In the genomic region with DNA sequence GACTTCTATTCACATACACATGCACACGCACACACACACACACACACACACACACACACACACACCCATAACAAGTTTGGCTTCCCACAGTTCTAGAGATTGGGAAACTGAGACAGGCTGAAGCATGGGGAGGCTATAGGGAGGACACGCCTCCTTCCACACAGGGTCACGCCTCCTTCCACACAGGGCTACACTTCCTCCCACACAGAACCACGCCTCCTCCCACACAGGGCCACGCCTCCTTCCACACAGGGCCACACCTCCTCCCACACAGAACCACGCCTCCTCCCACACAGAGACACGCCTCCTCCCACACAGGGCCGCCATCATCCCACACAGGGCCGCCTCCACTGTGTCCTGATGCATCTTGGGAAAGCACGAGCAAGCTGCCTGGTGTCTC, we compare ENCODE assay signal across 10 mouse cellular contexts.
DNase-seq lines count a peak whose midpoint lies in the region; ATAC-seq and TF ChIP-seq lines count a peak whose summit lies in the region.
"Had no signal": no experiment of that assay in that cellular context is flagged by ENCODE, and none has a peak within 500 bp of the region (broad histone marks: within the 10 kb centered on the region; RNA-seq: fewer than 3 reads in every experiment).

No protein-coding gene starts in this region.

- 0 out of 2 replicates have a peak, but pooled peaks have one; percentile 41 for ATAC-seq in kidney, embryonic 14.5 days (ENCODE audit: low FRiP score, low TSS enrichment)
- ATAC-seq in neural tube, embryonic 12.5 days (ENCODE audit: low FRiP score, low read depth), result 0 out of 2 replicates have a peak, but pooled peaks have one; percentile 5
- 0 out of 2 replicates have a peak, but pooled peaks have one; percentile 41 for ATAC-seq in hindbrain, postnatal 0 days

- H3K4me1 ChIP-seq in kidney, embryonic 14.5 days (ENCODE audit: control insufficient read depth, insufficient read depth, low read length), result 0 out of 2 replicates have a peak, but pooled peaks cover 3% of the 10 kb centered on the region
- H3K4me1 ChIP-seq in neural tube, embryonic 12.5 days, result peaks cover 9% of the 10 kb centered on the region; the same call in 1 of the 2 replicates
- H3K4me1 ChIP-seq in hindbrain, postnatal 0 days (ENCODE audit: insufficient read depth, low read length), result peaks cover 5% of the 10 kb centered on the region; the same call in 1 of the 2 replicates

- DNase-seq in kidney, adult 9 months, result no peak
- no peak for DNase-seq in neural tube, embryonic 10.5 days (ENCODE audit: extremely low spot score, low spot score)
- DNase-seq in hindbrain, postnatal 0 days (ENCODE audit: low spot score), result no peak
- DNase-seq in left cerebral cortex, adult 11 months (ENCODE audit: low spot score), result no peak
- DNase-seq in urinary bladder, postnatal 4 days (ENCODE audit: low spot score in 2 of 2), result no peak
- DNase-seq: gastrocnemius, postnatal 36 days; right cerebral cortex, adult 18-20 months had no signal

- no peak overlapping the region for H3K4me2 ChIP-seq in kidney, embryonic 14.5 days (replicated peaks; ENCODE audit: low read depth, low read length)
- H3K4me2 ChIP-seq in neural tube, embryonic 12.5 days (replicated peaks), result no peak overlapping the region
- H3K4me2 ChIP-seq in hindbrain, postnatal 0 days (ENCODE audit: low read depth, low read length), result no peak overlapping the region
- H3K4me2 ChIP-seq: hindbrain, embryonic 15.5 days had no signal

- H3K4me3 ChIP-seq in kidney, embryonic 14.5 days (ENCODE audit: low read length), result no peak overlapping the region
- H3K4me3 ChIP-seq in neural tube, embryonic 12.5 days, result no peak overlapping the region
- H3K4me3 ChIP-seq in hindbrain, postnatal 0 days (ENCODE audit: low read length), result no peak overlapping the region
- H3K4me3 ChIP-seq: hindbrain, embryonic 15.5 days had no signal

- no peaks in the 10 kb centered on the region for H3K9me3 ChIP-seq in kidney, embryonic 14.5 days (ENCODE audit: control insufficient read depth, low read length)
- no peaks in the 10 kb centered on the region for H3K9me3 ChIP-seq in neural tube, embryonic 12.5 days
- no peaks in the 10 kb centered on the region for H3K9me3 ChIP-seq in hindbrain, postnatal 0 days (ENCODE audit: low read length)
- H3K9me3 ChIP-seq: hindbrain, embryonic 15.5 days had no signal

- H3K36me3 ChIP-seq in kidney, embryonic 14.5 days (ENCODE audit: control insufficient read depth, insufficient read depth, low read length), result no peaks in the 10 kb centered on the region
- no peaks in the 10 kb centered on the region for H3K36me3 ChIP-seq in neural tube, embryonic 12.5 days
- H3K36me3 ChIP-seq in hindbrain, postnatal 0 days (ENCODE audit: insufficient read depth, low read length), result no peaks in the 10 kb centered on the region
- H3K36me3 ChIP-seq: hindbrain, embryonic 15.5 days had no signal

- WGBS in kidney, embryonic 14.5 days, result 88% methylated on average over 10 of the region's 10 CpGs
- 89% methylated on average over 10 of the region's 10 CpGs for WGBS in neural tube, embryonic 12.5 days
- 91% methylated on average over 10 of the region's 10 CpGs for WGBS in hindbrain, postnatal 0 days

- H3K27ac ChIP-seq in kidney, embryonic 14.5 days (ENCODE audit: low read depth, low read length), result no peak overlapping the region
- H3K27ac ChIP-seq in neural tube, embryonic 12.5 days, result no peak overlapping the region
- H3K27ac ChIP-seq in hindbrain, postnatal 0 days, result no peak overlapping the region
- H3K27ac ChIP-seq: hindbrain, embryonic 15.5 days had no signal

- no peak overlapping the region for H3K9ac ChIP-seq in kidney, embryonic 14.5 days (ENCODE audit: low read depth, low read length)
- no peak overlapping the region for H3K9ac ChIP-seq in neural tube, embryonic 12.5 days
- H3K9ac ChIP-seq in hindbrain, postnatal 0 days (replicated peaks; ENCODE audit: low read length), result no peak overlapping the region
- H3K9ac ChIP-seq: hindbrain, embryonic 15.5 days had no signal

- TF ChIP-seq CTCF in hindbrain, postnatal 0 days (IDR thresholded peaks at IDR 0.05; ENCODE audit: low read depth), result no peak

- H3K27me3 ChIP-seq in kidney, embryonic 14.5 days (ENCODE audit: control insufficient read depth, insufficient read depth, low read length), result no peaks in the 10 kb centered on the region
- H3K27me3 ChIP-seq in neural tube, embryonic 12.5 days (replicated peaks), result no peaks in the 10 kb centered on the region
- no peaks in the 10 kb centered on the region for H3K27me3 ChIP-seq in hindbrain, postnatal 0 days (ENCODE audit: insufficient read depth, low read length)
- H3K27me3 ChIP-seq: hindbrain, embryonic 15.5 days had no signal
